Mouse (Mus musculus): Measurements from ENCODE around the gene Sumf1. TPM values are rescaled to one million over a fixed set of nuclear protein-coding genes. Genes with fewer than 3 reads are reported as not detected.

Sumf1 gene
- polyA plus RNA-seq, 1 experiment = 19.6 TPM

DNA sequence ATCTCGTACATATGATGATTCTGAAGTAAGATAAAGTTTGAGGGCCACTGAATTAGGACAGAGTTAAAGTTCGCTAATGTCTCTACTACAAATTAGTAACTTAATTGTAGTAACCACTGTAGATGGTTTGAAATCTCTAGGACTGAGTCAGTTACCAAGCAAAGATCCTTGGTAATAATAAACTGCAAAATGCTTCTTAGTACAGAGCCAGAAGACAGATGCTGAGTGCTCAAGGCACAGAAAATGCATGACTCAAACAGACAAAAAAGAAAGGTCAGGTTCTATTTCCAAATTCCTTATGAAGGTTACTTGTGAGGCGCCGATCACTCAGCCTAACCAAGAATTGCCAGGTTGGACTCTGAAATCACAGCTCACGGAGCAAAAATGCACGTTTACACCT is 67.5 kb downstream of the Sumf1 start:
- H3K79me3 ChIP-seq (ENCODE audit: low read depth) = no peaks in the 10 kb centered on the region
- TF ChIP-seq MAX (IDR thresholded peaks at IDR 0.05) (no peak), FOSL1 (IDR thresholded peaks at IDR 0.05; ENCODE audit: insufficient read depth, low read length, poor library complexity, severe bottlenecking) (no peak), MYOG (IDR thresholded peaks at IDR 0.05; ENCODE audit: control insufficient read depth, extremely low read depth, insufficient read length) (no peak), USF1 (IDR thresholded peaks at IDR 0.05; ENCODE audit: low read depth) (no peak), CEBPB (IDR thresholded peaks at IDR 0.05; ENCODE audit: low read depth) (no peak), CTCF (IDR thresholded peaks at IDR 0.05; ENCODE audit: control insufficient read depth, insufficient read depth, insufficient read length) (no peak), MYOD1 (IDR thresholded peaks at IDR 0.05; ENCODE audit: control insufficient read depth, insufficient read length, low read depth) (no peak)
- no peaks in the 10 kb centered on the region for H3K27me3 ChIP-seq (ENCODE audit: control insufficient read depth, insufficient read depth, insufficient read length)
- H3K79me2 ChIP-seq (ENCODE audit: control insufficient read depth, insufficient read depth) = no peaks in the 10 kb centered on the region
- no peak overlapping the region for H3K4me3 ChIP-seq (ENCODE audit: insufficient read depth, poor library complexity, severe bottlenecking)
- H3K36me3 ChIP-seq (ENCODE audit: control insufficient read depth, insufficient read depth) = no peaks in the 10 kb centered on the region
- H3ac ChIP-seq (ENCODE audit: control insufficient read depth, insufficient read length, low read depth) = no peak overlapping the region

DNA sequence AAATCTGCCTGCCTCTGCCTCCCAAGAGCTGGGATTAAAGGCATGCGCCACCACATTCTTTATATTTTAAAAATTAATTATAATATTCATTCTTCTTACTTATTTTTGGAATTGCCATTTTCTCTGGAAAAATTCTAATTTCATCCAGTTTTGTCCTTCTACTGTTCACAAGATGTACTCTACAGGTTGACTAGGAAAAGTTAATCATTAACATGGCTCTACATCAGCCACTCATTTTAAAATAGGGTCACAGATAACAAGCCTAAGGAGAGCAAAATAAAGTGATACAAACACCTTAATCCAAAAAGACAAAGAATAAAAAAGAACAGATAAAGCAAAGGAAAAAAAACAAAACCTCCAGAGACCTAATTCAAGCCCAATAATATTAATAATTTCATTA is 70.4 kb downstream of the Sumf1 start:
- TF ChIP-seq CTCF (IDR thresholded peaks at IDR 0.05; ENCODE audit: control insufficient read depth, insufficient read depth, insufficient read length) = no peak
- no peak for TF ChIP-seq FOSL1 (IDR thresholded peaks at IDR 0.05; ENCODE audit: insufficient read depth, low read length, poor library complexity, severe bottlenecking)
- no peak for TF ChIP-seq MYOD1 (IDR thresholded peaks at IDR 0.05; ENCODE audit: control insufficient read depth, insufficient read length, low read depth)
- no peak for TF ChIP-seq CEBPB (IDR thresholded peaks at IDR 0.05; ENCODE audit: low read depth)
- TF ChIP-seq USF1 (IDR thresholded peaks at IDR 0.05; ENCODE audit: low read depth) = no peak
- no peak for TF ChIP-seq MYOG (IDR thresholded peaks at IDR 0.05; ENCODE audit: control insufficient read depth, extremely low read depth, insufficient read length)
- no peak for TF ChIP-seq MAX (IDR thresholded peaks at IDR 0.05)
- H3K27me3 ChIP-seq (ENCODE audit: control insufficient read depth, insufficient read depth, insufficient read length) = no peaks in the 10 kb centered on the region
- no peak overlapping the region for H3ac ChIP-seq (ENCODE audit: control insufficient read depth, insufficient read length, low read depth)

DNA sequence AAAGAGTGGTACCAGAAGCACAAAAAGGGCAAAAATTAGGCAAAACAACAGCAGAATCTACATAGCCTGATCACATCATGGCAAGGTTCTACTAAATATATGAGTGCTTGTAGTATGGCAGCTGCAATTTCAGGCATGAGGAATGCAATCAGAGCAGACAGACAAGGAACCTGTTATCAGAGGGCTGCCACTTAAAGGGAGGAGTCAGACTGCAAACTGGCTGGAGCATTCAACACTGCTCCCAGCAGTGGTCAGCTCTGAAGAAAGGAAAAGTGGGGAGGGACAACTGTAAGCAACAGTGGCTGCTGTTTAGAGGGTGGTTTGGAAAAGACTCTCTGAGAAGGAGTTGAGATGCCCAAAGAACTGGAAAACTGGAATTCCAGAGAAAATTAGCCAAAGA is 73.7 kb downstream of the Sumf1 start:
- no peaks in the 10 kb centered on the region for H3K79me3 ChIP-seq (ENCODE audit: low read depth)
- H3ac ChIP-seq (ENCODE audit: control insufficient read depth, insufficient read length, low read depth) = no peak overlapping the region
- no peak for TF ChIP-seq MAX (IDR thresholded peaks at IDR 0.05)
- TF ChIP-seq CTCF (IDR thresholded peaks at IDR 0.05; ENCODE audit: control insufficient read depth, insufficient read depth, insufficient read length) = no peak
- TF ChIP-seq MYOD1 (IDR thresholded peaks at IDR 0.05; ENCODE audit: control insufficient read depth, insufficient read length, low read depth) = no peak
- no peak for TF ChIP-seq FOSL1 (IDR thresholded peaks at IDR 0.05; ENCODE audit: insufficient read depth, low read length, poor library complexity, severe bottlenecking)
- TF ChIP-seq CEBPB (IDR thresholded peaks at IDR 0.05; ENCODE audit: low read depth) = no peak
- no peak for TF ChIP-seq MYOG (IDR thresholded peaks at IDR 0.05; ENCODE audit: control insufficient read depth, extremely low read depth, insufficient read length)
- TF ChIP-seq USF1 (IDR thresholded peaks at IDR 0.05; ENCODE audit: low read depth) = no peak
- H3K27me3 ChIP-seq (ENCODE audit: control insufficient read depth, insufficient read depth, insufficient read length) = no peaks in the 10 kb centered on the region
- no peaks in the 10 kb centered on the region for H3K36me3 ChIP-seq (ENCODE audit: control insufficient read depth, insufficient read depth)
- no peak overlapping the region for H3K4me3 ChIP-seq (ENCODE audit: insufficient read depth, poor library complexity, severe bottlenecking)
- H3K79me2 ChIP-seq (ENCODE audit: control insufficient read depth, insufficient read depth) = no peaks in the 10 kb centered on the region

More for the DNA sequence above, 70.4 kb downstream of the Sumf1 start:
- Histone ChIP-seq H3K4me3 (ENCODE audit: insufficient read depth, poor library complexity, severe bottlenecking) (no peak overlapping the region), H3K79me2 (ENCODE audit: control insufficient read depth, insufficient read depth) (no peaks in the 10 kb centered on the region), H3K79me3 (ENCODE audit: low read depth) (no peaks in the 10 kb centered on the region), H3K36me3 (ENCODE audit: control insufficient read depth, insufficient read depth) (no peaks in the 10 kb centered on the region)

DNA sequence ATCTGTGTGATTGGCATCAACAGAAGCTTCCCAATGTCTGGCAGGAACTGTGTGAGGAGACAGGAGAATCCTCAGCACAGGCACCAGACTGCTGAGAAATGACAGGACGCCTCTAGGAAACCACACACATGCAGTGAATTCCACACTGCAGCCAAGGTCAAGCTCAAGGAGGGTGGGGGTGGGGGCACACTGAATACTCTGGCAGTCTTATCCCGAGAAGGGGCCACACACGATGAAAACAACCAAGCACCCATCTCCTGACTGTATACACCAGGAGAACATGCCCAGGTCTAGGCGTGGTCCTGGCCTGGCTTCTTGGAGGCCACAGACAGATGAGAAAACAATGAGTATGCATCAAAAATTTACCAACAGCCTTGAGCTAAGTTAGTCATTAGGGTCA is 75.0 kb downstream of the Sumf1 start:
- TF ChIP-seq MYOG (IDR thresholded peaks at IDR 0.05; ENCODE audit: control insufficient read depth, extremely low read depth, insufficient read length) (no peak), CEBPB (IDR thresholded peaks at IDR 0.05; ENCODE audit: low read depth) (no peak), MYOD1 (IDR thresholded peaks at IDR 0.05; ENCODE audit: control insufficient read depth, insufficient read length, low read depth) (no peak), MAX (IDR thresholded peaks at IDR 0.05) (no peak)
- H3K79me2 ChIP-seq (ENCODE audit: control insufficient read depth, insufficient read depth) = no peaks in the 10 kb centered on the region
- no peaks in the 10 kb centered on the region for H3K79me3 ChIP-seq (ENCODE audit: low read depth)
- no peaks in the 10 kb centered on the region for H3K27me3 ChIP-seq (ENCODE audit: control insufficient read depth, insufficient read depth, insufficient read length)
- peaks cover 4% of the 10 kb centered on the region for H3K36me3 ChIP-seq (ENCODE audit: control insufficient read depth, insufficient read depth)
- no peak overlapping the region for H3K4me3 ChIP-seq (ENCODE audit: insufficient read depth, poor library complexity, severe bottlenecking)
- no peak overlapping the region for H3ac ChIP-seq (ENCODE audit: control insufficient read depth, insufficient read length, low read depth)

DNA sequence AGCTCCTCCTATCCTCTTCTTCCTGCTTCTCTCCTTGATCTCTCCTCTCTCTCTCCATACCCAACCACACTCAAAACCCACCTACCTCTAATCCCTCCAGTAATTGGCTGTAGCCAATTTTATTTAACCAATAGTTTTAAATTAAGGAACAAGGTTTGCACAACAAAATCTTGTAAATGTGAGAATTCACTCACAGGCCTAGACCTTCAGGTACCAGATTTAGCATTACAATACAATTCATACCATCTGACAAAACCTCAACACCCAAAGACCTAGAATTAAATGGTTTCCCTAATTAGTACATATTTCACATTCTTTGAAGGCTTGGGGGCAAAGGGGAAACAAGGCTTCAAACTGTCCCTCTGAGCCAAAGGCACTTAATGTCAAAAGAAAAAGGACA is 78.0 kb downstream of the Sumf1 start:
- H3K4me3 ChIP-seq (ENCODE audit: insufficient read depth, poor library complexity, severe bottlenecking) = no peak overlapping the region
- H3K27me3 ChIP-seq (ENCODE audit: control insufficient read depth, insufficient read depth, insufficient read length) = no peaks in the 10 kb centered on the region

More for the DNA sequence above, 78.0 kb downstream of the Sumf1 start:
- TF ChIP-seq CEBPB (IDR thresholded peaks at IDR 0.05; ENCODE audit: low read depth) = no peak
- no peak for TF ChIP-seq USF1 (IDR thresholded peaks at IDR 0.05; ENCODE audit: low read depth)
- no peak for TF ChIP-seq FOSL1 (IDR thresholded peaks at IDR 0.05; ENCODE audit: insufficient read depth, low read length, poor library complexity, severe bottlenecking)
- TF ChIP-seq MYOG (IDR thresholded peaks at IDR 0.05; ENCODE audit: control insufficient read depth, extremely low read depth, insufficient read length) = no peak
- TF ChIP-seq CTCF (IDR thresholded peaks at IDR 0.05; ENCODE audit: control insufficient read depth, insufficient read depth, insufficient read length) = no peak
- no peak for TF ChIP-seq MAX (IDR thresholded peaks at IDR 0.05)
- TF ChIP-seq MYOD1 (IDR thresholded peaks at IDR 0.05; ENCODE audit: control insufficient read depth, insufficient read length, low read depth) = no peak
- Histone ChIP-seq H3K79me3 (ENCODE audit: low read depth) (no peaks in the 10 kb centered on the region), H3K79me2 (ENCODE audit: control insufficient read depth, insufficient read depth) (no peaks in the 10 kb centered on the region), H3ac (ENCODE audit: control insufficient read depth, insufficient read length, low read depth) (no peak overlapping the region), H3K36me3 (ENCODE audit: control insufficient read depth, insufficient read depth) (peaks cover 4% of the 10 kb centered on the region)

Data from C2C12 (cell line).